Mouse (Mus musculus): ENCODE measurements around the gene Armh1.
"Not testable (repeated sequence)": the region's sequence is repeated elsewhere in the genome, so short reads cannot be mapped to it uniquely, and the experiment has no call there.

The Armh1 gene

GRCm38 (mm10) chr4:117267831-117268437, 16.0 kb upstream of the Armh1 start:
- no peak for DNase-seq (ENCODE audit: low read depth, low spot score)

- DNase-seq (ENCODE audit: low read depth, low spot score), result peak; percentile 67
Measured at GRCm38 (mm10) chr4:117267284-117267683, 15.4 kb upstream of the Armh1 start.

GRCm38 (mm10) chr4:117262987-117263386, 11.1 kb upstream of the Armh1 start:
- no peak for DNase-seq (ENCODE audit: low read depth, low spot score)

GRCm38 (mm10) chr4:117262101-117262913, 10.4 kb upstream of the Armh1 start:
- DNase-seq (ENCODE audit: low read depth, low spot score), result no peak

- DNase-seq (ENCODE audit: low read depth, low spot score), result no peak
Measured at GRCm38 (mm10) chr4:117261222-117261621, 9.3 kb upstream of the Armh1 start.

GRCm38 (mm10) chr4:117259909-117260308, 8.0 kb upstream of the Armh1 start:
- not testable (repeated sequence) for DNase-seq (ENCODE audit: low read depth, low spot score)

GRCm38 (mm10) chr4:117254672-117255071, 2.7 kb upstream of the Armh1 start:
- no peak for DNase-seq (ENCODE audit: low read depth, low spot score)

- no peak for DNase-seq (ENCODE audit: low read depth, low spot score)
Measured at GRCm38 (mm10) chr4:117254017-117254627, 2.2 kb upstream of the Armh1 start.

GRCm38 (mm10) chr4:117253218-117254016, 1.5 kb upstream of the Armh1 start:
- no peak for DNase-seq (ENCODE audit: low read depth, low spot score)

GRCm38 (mm10) chr4:117252755-117253154, 830 bp upstream of the Armh1 start:
- DNase-seq (ENCODE audit: low read depth, low spot score), result no peak

- no peak for DNase-seq (ENCODE audit: low read depth, low spot score)
Measured at GRCm38 (mm10) chr4:117252351-117252750, 426 bp upstream of the Armh1 start.

GRCm38 (mm10) chr4:117250982-117251381, 943 bp downstream of the Armh1 start:
- DNase-seq (ENCODE audit: low read depth, low spot score), result no peak

- no peak for DNase-seq (ENCODE audit: low read depth, low spot score)
Measured at GRCm38 (mm10) chr4:117240867-117241266, 11.1 kb downstream of the Armh1 start.

GRCm38 (mm10) chr4:117239153-117239552, 12.8 kb downstream of the Armh1 start:
- no peak for DNase-seq (ENCODE audit: low read depth, low spot score)

GRCm38 (mm10) chr4:117235822-117236221, 16.1 kb downstream of the Armh1 start:
- no peak for DNase-seq (ENCODE audit: low read depth, low spot score)

- no peak for DNase-seq (ENCODE audit: low read depth, low spot score)
Measured at GRCm38 (mm10) chr4:117234166-117234741, 17.7 kb downstream of the Armh1 start.

GRCm38 (mm10) chr4:117231208-117231607, 20.7 kb downstream of the Armh1 start:
- no peak for DNase-seq (ENCODE audit: low read depth, low spot score)

- no peak for DNase-seq (ENCODE audit: low read depth, low spot score)
Measured at GRCm38 (mm10) chr4:117230331-117230730, 21.6 kb downstream of the Armh1 start.

GRCm38 (mm10) chr4:117229590-117229989, 22.3 kb downstream of the Armh1 start:
- no peak for DNase-seq (ENCODE audit: low read depth, low spot score)

- no peak for DNase-seq (ENCODE audit: low read depth, low spot score)
Measured at GRCm38 (mm10) chr4:117225250-117225649, 26.7 kb downstream of the Armh1 start.

GRCm38 (mm10) chr4:117224122-117224521, 27.8 kb downstream of the Armh1 start:
- DNase-seq (ENCODE audit: low read depth, low spot score), result no peak
